Comparison of ENCODE assay signal across 27 mouse cellular contexts in the genomic region with DNA sequence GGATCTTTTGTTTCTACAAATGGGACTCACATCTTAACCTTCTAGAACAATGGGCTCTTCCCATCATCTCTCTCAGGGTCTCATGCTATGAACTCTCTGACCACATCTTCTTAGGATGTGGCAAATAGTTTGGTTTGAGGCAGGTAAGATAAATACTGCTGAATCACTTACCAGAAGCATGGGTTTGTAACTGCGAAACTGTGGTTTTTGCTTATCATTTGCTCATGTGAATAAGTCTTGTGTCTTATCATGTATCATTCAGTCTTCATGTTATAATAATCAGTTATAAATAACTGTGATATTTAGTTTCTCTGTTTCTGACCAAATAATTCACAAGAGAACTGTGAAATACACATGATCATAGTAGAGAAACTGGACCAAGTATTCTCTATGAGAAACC. TPM values are rescaled to one million over a fixed set of nuclear protein-coding genes. Genes with fewer than 3 reads are reported as not detected.
DNase-seq lines count a peak whose midpoint lies in the region; ATAC-seq and TF ChIP-seq lines count a peak whose summit lies in the region.
"Had no signal": no experiment of that assay in that cellular context is flagged by ENCODE, and none has a peak within 500 bp of the region (broad histone marks: within the 10 kb centered on the region; RNA-seq: fewer than 3 reads in every experiment).

No protein-coding gene starts in this region.

- no peak for TF ChIP-seq CTCF in liver, embryonic 14.5 days (IDR thresholded peaks at IDR 0.05; ENCODE audit: low read depth)
- no peak for TF ChIP-seq CTCF in MEL (IDR thresholded peaks at IDR 0.05 in 2 of 3, conservative IDR thresholded peaks at IDR 0.05 in 1 of 3; ENCODE audit: control insufficient read depth in 1 of 3, insufficient read depth in 1 of 3, low read depth in 2 of 3, low read length in 3 of 3, poor library complexity in 1 of 3, severe bottlenecking in 1 of 3)
- TF ChIP-seq CTCF in embryonic fibroblast, embryonic 13.5 days (IDR thresholded peaks at IDR 0.05; ENCODE audit: borderline replicate concordance, insufficient read depth, low read length) = no peak

- no peak for DNase-seq in liver, embryonic 14.5 days (ENCODE audit: low read depth in 3 of 3, low spot score in 3 of 3)
- DNase-seq in liver (no peak), MEL (ENCODE audit: low read depth, low spot score) (peak; percentile 56)
- no peak for DNase-seq in cerebellum, adult 11 months
- no peak for DNase-seq in frontal cortex, postnatal 25 days (ENCODE audit: low spot score in 2 of 2)
- DNase-seq in kidney, adult 11 months = no peak
- DNase-seq: adrenal gland, adult 2 months; adrenal gland, postnatal 10 days; adrenal gland, postnatal 25 days; cerebellum, adult 11-12 months; cerebellum, adult 2 months; cerebellum, adult 9-10 months; cerebellum, postnatal 10 days; cerebellum, postnatal 25 days; embryo, embryonic 11 days; forebrain, postnatal 0 days had no signal

- H3K27ac ChIP-seq in liver, embryonic 14.5 days = no peak overlapping the region
- H3K27ac ChIP-seq in MEL (ENCODE audit: control insufficient read depth, low read depth, low read length) = peak overlapping the region; percentile 63
- H3K27ac ChIP-seq in embryonic fibroblast, embryonic 13.5 days (ENCODE audit: insufficient read depth, low read length) = peak overlapping the region; percentile 61
- H3K27ac ChIP-seq: embryonic facial prominence, embryonic 13.5 days; embryonic facial prominence, embryonic 15.5 days; forebrain, embryonic 13.5 days; forebrain, embryonic 15.5 days had no signal

- no peak for ATAC-seq in liver, embryonic 14.5 days (ENCODE audit: insufficient read depth)
- ATAC-seq: forebrain, embryonic 13.5 days; forebrain, embryonic 15.5 days; forebrain, postnatal 0 days had no signal

- TF ChIP-seq POLR2A in MEL (IDR thresholded peaks at IDR 0.05; ENCODE audit: control insufficient read depth in 1 of 2, insufficient read depth in 1 of 2, low read depth in 1 of 2, low read length in 2 of 2, poor library complexity in 1 of 2) = no peak
- no peak for TF ChIP-seq POLR2A in embryonic fibroblast, embryonic 13.5 days (IDR thresholded peaks at IDR 0.05; ENCODE audit: low read depth, low read length)

- no peaks in the 10 kb centered on the region for H3K9me3 ChIP-seq in liver, embryonic 14.5 days (ENCODE audit: control insufficient read depth, low read length)
- no peaks in the 10 kb centered on the region for H3K9me3 ChIP-seq in MEL (replicated peaks; ENCODE audit: insufficient read depth, low read length)
- H3K9me3 ChIP-seq: embryonic facial prominence, embryonic 13.5 days; embryonic facial prominence, embryonic 15.5 days; forebrain, embryonic 13.5 days; forebrain, embryonic 15.5 days had no signal

- H3K27me3 ChIP-seq in liver, embryonic 14.5 days (ENCODE audit: control insufficient read depth, insufficient read depth, low read length) = no peaks in the 10 kb centered on the region
- no peaks in the 10 kb centered on the region for H3K27me3 ChIP-seq in MEL (ENCODE audit: control insufficient read depth in 1 of 2, insufficient read depth in 2 of 2, low read length in 2 of 2)
- H3K27me3 ChIP-seq: embryonic facial prominence, embryonic 13.5 days; embryonic facial prominence, embryonic 15.5 days; forebrain, embryonic 13.5 days; forebrain, embryonic 15.5 days had no signal

- 15% methylated on average over 1 of the region's 1 CpGs for WGBS in liver, embryonic 14.5 days (ENCODE audit: insufficient replicate concordance)

- no peaks in the 10 kb centered on the region for H3K4me1 ChIP-seq in liver, embryonic 14.5 days (replicated peaks; ENCODE audit: control insufficient read depth in 2 of 2, insufficient read depth in 2 of 2, low read length in 1 of 2)
- H3K4me1 ChIP-seq in MEL (ENCODE audit: control insufficient read depth in 1 of 2, insufficient read depth in 2 of 2, low read length in 2 of 2) = peaks cover 7 to 18% of the 10 kb centered on the region in 2 experiments; a peak in 3 of 4 replicates
- no peaks in the 10 kb centered on the region; the same call in 1 of the 2 replicates for H3K4me1 ChIP-seq in embryonic fibroblast, embryonic 13.5 days (ENCODE audit: control insufficient read depth, insufficient read depth, low read length)
- H3K4me1 ChIP-seq: embryonic facial prominence, embryonic 13.5 days; embryonic facial prominence, embryonic 15.5 days; forebrain, embryonic 13.5 days; forebrain, embryonic 15.5 days had no signal

- H3K79me2 ChIP-seq in MEL (ENCODE audit: control insufficient read depth, insufficient read depth, low read length, poor library complexity) = no peaks in the 10 kb centered on the region

- no peak overlapping the region for H3K4me2 ChIP-seq in liver, embryonic 14.5 days (ENCODE audit: low read depth)
- H3K4me2 ChIP-seq: embryonic facial prominence, embryonic 13.5 days; embryonic facial prominence, embryonic 15.5 days; forebrain, embryonic 13.5 days; forebrain, embryonic 15.5 days had no signal

- H3K36me3 ChIP-seq in liver, embryonic 14.5 days (replicated peaks; ENCODE audit: control insufficient read depth, insufficient read depth, low read depth) = no peaks in the 10 kb centered on the region
- H3K36me3 ChIP-seq in MEL (ENCODE audit: control insufficient read depth in 1 of 2, insufficient read depth in 2 of 2, low read length in 2 of 2) = peaks cover 0 to 16% of the 10 kb centered on the region in 2 experiments; a peak in 2 of 4 replicates
- H3K36me3 ChIP-seq: embryonic facial prominence, embryonic 13.5 days; embryonic facial prominence, embryonic 15.5 days; forebrain, embryonic 15.5 days had no signal

- TF ChIP-seq RAD21 in MEL (IDR thresholded peaks at IDR 0.05; ENCODE audit: low read depth, low read length) = no peak

- H3K4me3 ChIP-seq in liver, embryonic 14.5 days (ENCODE audit: insufficient read depth in 1 of 2, low read depth in 2 of 2, low read length in 2 of 2) = no peak overlapping the region
- H3K4me3 ChIP-seq in MEL (ENCODE audit: control insufficient read depth in 1 of 2, insufficient read depth in 1 of 2, low read depth in 2 of 2, low read length in 2 of 2) = no peak overlapping the region
- no peak overlapping the region for H3K4me3 ChIP-seq in embryonic fibroblast, embryonic 13.5 days (ENCODE audit: insufficient read depth, low read length)
- H3K4me3 ChIP-seq: embryonic facial prominence, embryonic 13.5 days; embryonic facial prominence, embryonic 15.5 days; forebrain, embryonic 13.5 days; forebrain, embryonic 15.5 days had no signal

- H3K9ac ChIP-seq in liver, embryonic 14.5 days (replicated peaks) = no peak overlapping the region
- no peak overlapping the region for H3K9ac ChIP-seq in MEL (ENCODE audit: control insufficient read depth, low read depth, low read length, poor library complexity, severe bottlenecking)
- H3K9ac ChIP-seq: embryonic facial prominence, embryonic 13.5 days; embryonic facial prominence, embryonic 15.5 days; forebrain, embryonic 13.5 days; forebrain, embryonic 15.5 days; forebrain, postnatal 0 days had no signal

- peak; percentile 28; the same call in 1 of the 2 replicates for TF ChIP-seq EP300 in liver, embryonic 14.5 days (IDR thresholded peaks at IDR 0.05; ENCODE audit: low read depth)
- TF ChIP-seq EP300 in MEL (IDR thresholded peaks at IDR 0.05; ENCODE audit: low read depth in 1 of 2, low read length in 2 of 2) = peak; percentile 94 to 98

TF ChIP-seq in MEL, 35 proteins besides CTCF, POLR2A, EP300 and RAD21 (continues in another document):
- peak; percentile 86 for TF ChIP-seq ETS1 (IDR thresholded peaks at IDR 0.05; ENCODE audit: low read depth, low read length)
- TF ChIP-seq TCF12 (IDR thresholded peaks at IDR 0.05; ENCODE audit: low read depth, low read length) = peak; percentile 87
- TF ChIP-seq BHLHE40 (IDR thresholded peaks at IDR 0.05; ENCODE audit: borderline replicate concordance, low read depth, low read length) = peak; percentile 91
- peak; percentile 92 for TF ChIP-seq RCOR1 (IDR thresholded peaks at IDR 0.05; ENCODE audit: low read depth, low read length)
- peak; percentile 71; the same call in 1 of the 2 replicates for TF ChIP-seq SIN3A (IDR thresholded peaks at IDR 0.05; ENCODE audit: low read length)
- peak; percentile 68; the same call in 1 of the 2 replicates for TF ChIP-seq GABPA (IDR thresholded peaks at IDR 0.05; ENCODE audit: low read depth, low read length)
- TF ChIP-seq MAFK (IDR thresholded peaks at IDR 0.05; ENCODE audit: borderline replicate concordance, low read depth, low read length) = peak; percentile 54; the same call in 1 of the 2 replicates
- no peak for TF ChIP-seq UBTF (IDR thresholded peaks at IDR 0.05; ENCODE audit: borderline replicate concordance, insufficient read depth, low read depth, low read length)
- TF ChIP-seq GATA1 (IDR thresholded peaks at IDR 0.05; ENCODE audit: low read depth, low read length) = peak; percentile 81
- TF ChIP-seq MYC (IDR thresholded peaks at IDR 0.05; ENCODE audit: low read depth, low read length) = peak; percentile 48; the same call in 1 of the 2 replicates
- TF ChIP-seq JUND (IDR thresholded peaks at IDR 0.05; ENCODE audit: low read depth, low read length) = no peak
- no peak for TF ChIP-seq ZNF384 (IDR thresholded peaks at IDR 0.05; ENCODE audit: low read depth, low read length)
- no peak for TF ChIP-seq NELFE (IDR thresholded peaks at IDR 0.05; ENCODE audit: low read depth, low read length)

RNA-seq across cellular contexts. Expression of gene Gzmb, which starts 4.0 kb away (rescaled TPM):
- 0.06 and 0.17 TPM in 2 replicates for polyA plus RNA-seq in liver, embryonic 14.5 days (2012; rRNA removed)
- polyA plus RNA-seq in liver, embryonic 14.5 days (2014; fragmentation: Nextera tagmentation; extraction: Ambion mirVana) = 0.18 TPM in 1 of 2 replicates, not detected in the other
- total RNA-seq in MEL (2012; rRNA removed) = 1.4 and 1.7 TPM in 2 replicates
- polyA plus RNA-seq in MEL (2012; ENCODE audit: insufficient read depth in 1 of 2, insufficient read length in 2 of 2, low read depth in 1 of 2, low replicate concordance in 2 of 2, missing spikeins in 1 of 2) = under 1 TPM in 1 of 2 experiments, not detected in 1; 0.64 TPM
- not detected in 2 replicates for polyA plus RNA-seq in embryonic fibroblast, embryonic 13.5 days (2011; ENCODE audit: insufficient read length, low read depth, missing spikeins)
- total RNA-seq: adrenal gland, postnatal 25 days; ES-E14; forebrain, postnatal 0 days had no signal
- polyA plus RNA-seq: brain, embryonic 14.5 days; C2C12; cerebellum, adult 2 months; embryonic facial prominence, embryonic 11.5 days; forebrain, embryonic 11.5 days; forebrain, embryonic 13.5 days; forebrain, embryonic 15.5 days; forebrain, postnatal 0 days had no signal

RNA-seq across cellular contexts. Expression of gene Gzmc, which starts 31.7 kb away (rescaled TPM):
- polyA plus RNA-seq in liver, embryonic 14.5 days (2012; rRNA removed) = not detected in 2 replicates
- polyA plus RNA-seq in liver, embryonic 14.5 days (2014; fragmentation: Nextera tagmentation; extraction: Ambion mirVana) = not detected in 2 replicates
- not detected in 2 replicates for total RNA-seq in MEL (2012; rRNA removed)
- not detected for polyA plus RNA-seq in MEL (2012; ENCODE audit: insufficient read depth in 1 of 2, insufficient read length in 2 of 2, low read depth in 1 of 2, low replicate concordance in 2 of 2, missing spikeins in 1 of 2)
- polyA plus RNA-seq in embryonic fibroblast, embryonic 13.5 days (2011; ENCODE audit: insufficient read length, low read depth, missing spikeins) = not detected in 2 replicates
- total RNA-seq: adrenal gland, adult 2 months; adrenal gland, postnatal 10 days; adrenal gland, postnatal 25 days; adrenal gland, postnatal 4 days; ES-E14; forebrain, postnatal 0 days had no signal
- polyA plus RNA-seq: adrenal gland, adult 2 months; brain, embryonic 14.5 days; C2C12; cerebellum, adult 2 months; embryonic facial prominence, embryonic 11.5 days; forebrain, embryonic 11.5 days; forebrain, embryonic 13.5 days; forebrain, embryonic 15.5 days; forebrain, postnatal 0 days had no signal

RNA-seq across cellular contexts. Expression of gene Gzmf, which starts 54.9 kb away (rescaled TPM):
- polyA plus RNA-seq in liver, embryonic 14.5 days (2012; rRNA removed) = 0.05 TPM in 1 of 2 replicates, not detected in the other
- not detected in 2 replicates for polyA plus RNA-seq in liver, embryonic 14.5 days (2014; fragmentation: Nextera tagmentation; extraction: Ambion mirVana)
- not detected in 2 replicates for total RNA-seq in MEL (2012; rRNA removed)
- polyA plus RNA-seq in MEL (2012; ENCODE audit: insufficient read depth in 1 of 2, insufficient read length in 2 of 2, low read depth in 1 of 2, low replicate concordance in 2 of 2, missing spikeins in 1 of 2) = not detected
- not detected in 2 replicates for polyA plus RNA-seq in embryonic fibroblast, embryonic 13.5 days (2011; ENCODE audit: insufficient read length, low read depth, missing spikeins)
- total RNA-seq: adrenal gland, adult 2 months; adrenal gland, postnatal 10 days; adrenal gland, postnatal 25 days; adrenal gland, postnatal 4 days; ES-E14; forebrain, postnatal 0 days had no signal
- polyA plus RNA-seq: adrenal gland, adult 2 months; brain, embryonic 14.5 days; C2C12; cerebellum, adult 2 months; embryonic facial prominence, embryonic 11.5 days; embryonic facial prominence, embryonic 13.5 days; embryonic facial prominence, embryonic 15.5 days; forebrain, embryonic 11.5 days; forebrain, embryonic 13.5 days; forebrain, embryonic 15.5 days; forebrain, postnatal 0 days had no signal
